Mouse (Mus musculus): ENCODE measurements around the gene Olfr346. TPM values are rescaled to one million over a fixed set of nuclear protein-coding genes. Genes with fewer than 3 reads are reported as not detected.

Gene Olfr346
- not detected for polyA plus RNA-seq (2017; shearing (Covaris generic))

GRCm38 (mm10) chr2:36685488-36685887, at the start of gene Olfr346:
TSS of gene Olfr346 (plus strand) at chr2:36685788.

GRCm38 (mm10) chr2:36639741-36640140, 45.8 kb upstream of the Olfr346 start, which contains the start of gene Olfr345:
TSS of gene Olfr345 (plus strand) at chr2:36640041.

GRCm38 (mm10) chr2:36731602-36732001, 46.0 kb downstream of the Olfr346 start, which contains the start of gene Olfr347:
TSS of gene Olfr347 (plus strand) at chr2:36731902.

Other genes with a start within 250 kb of the Olfr346 start
- not detected for gene Olfr340, start 233.2 kb upstream of the Olfr346 start, polyA plus RNA-seq (2017; shearing (Covaris generic))
- gene Olfr341, start 203.3 kb upstream of the Olfr346 start, polyA plus RNA-seq (2017; shearing (Covaris generic)), result not detected
- not detected for gene Olfr342, start 160.8 kb upstream of the Olfr346 start, polyA plus RNA-seq (2017; shearing (Covaris generic))
- not detected for gene Olfr344, start 119.1 kb upstream of the Olfr346 start, polyA plus RNA-seq (2017; shearing (Covaris generic))
- gene Olfr345, start 45.7 kb upstream of the Olfr346 start, polyA plus RNA-seq (2017; shearing (Covaris generic)), result not detected
- not detected for gene Olfr347, start 46.1 kb downstream of the Olfr346 start, polyA plus RNA-seq (2017; shearing (Covaris generic))
- not detected for gene Olfr348, start 98.5 kb downstream of the Olfr346 start, polyA plus RNA-seq (2017; shearing (Covaris generic))
- gene Olfr50, start 104.8 kb downstream of the Olfr346 start, polyA plus RNA-seq (2017; shearing (Covaris generic)), result not detected
- gene Olfr3, start 131.2 kb downstream of the Olfr346 start, polyA plus RNA-seq (2017; shearing (Covaris generic)), result not detected
- gene Olfr350, start 160.5 kb downstream of the Olfr346 start, polyA plus RNA-seq (2017; shearing (Covaris generic)), result not detected
- gene Olfr351, start 176.9 kb downstream of the Olfr346 start, polyA plus RNA-seq (2017; shearing (Covaris generic)), result not detected
- gene Olfr352, start 182.7 kb downstream of the Olfr346 start, polyA plus RNA-seq (2017; shearing (Covaris generic)), result not detected
- not detected for gene Olfr353, start 207.1 kb downstream of the Olfr346 start, polyA plus RNA-seq (2017; shearing (Covaris generic))
- not detected for gene Olfr354, start 219.9 kb downstream of the Olfr346 start, polyA plus RNA-seq (2017; shearing (Covaris generic))
- not detected for gene Olfr355, start 243.1 kb downstream of the Olfr346 start, polyA plus RNA-seq (2017; shearing (Covaris generic))

Data from inflammation-experienced regulatory T-cells, adult 16 weeks (primary cell).